ENCODE assay signal across 8 mouse cellular contexts in the genomic region with DNA sequence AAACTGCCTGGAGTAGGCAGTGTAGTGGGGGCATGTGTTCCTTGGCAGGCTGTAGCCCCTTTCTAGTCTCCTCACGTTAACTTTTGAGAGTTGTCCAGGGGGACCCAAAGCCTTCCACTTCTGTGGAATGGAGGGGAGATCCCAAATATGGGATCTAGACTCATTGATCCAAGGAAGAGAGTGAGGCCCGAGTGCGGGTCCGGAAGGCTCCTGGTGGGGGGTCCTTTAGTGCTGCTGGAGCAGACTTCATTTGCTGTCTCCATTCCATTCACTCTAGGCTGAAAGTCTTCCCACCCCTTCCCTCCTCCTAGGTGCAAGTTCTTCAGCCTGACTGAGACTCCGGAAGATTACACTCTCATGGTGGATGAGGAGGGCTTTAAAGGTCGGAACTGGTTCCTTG. TPM values are rescaled to one million over a fixed set of nuclear protein-coding genes. Genes with fewer than 3 reads are reported as not detected.
DNase-seq lines count a peak whose midpoint lies in the region; ATAC-seq and TF ChIP-seq lines count a peak whose summit lies in the region.

No protein-coding gene starts in this region.

- no peak for TF ChIP-seq CTCF in layer of hippocampus, adult 2 months (conservative IDR thresholded peaks at IDR 0.05)
- TF ChIP-seq CTCF in cortical plate, adult 2 months (IDR thresholded peaks at IDR 0.05; ENCODE audit: extremely low read depth, insufficient read depth, low read length) = no peak

- H3ac ChIP-seq in myocyte (ENCODE audit: control insufficient read depth, insufficient read length) = no peak overlapping the region

- peak overlapping the region; percentile 59 for H3K4me3 ChIP-seq in layer of hippocampus, adult 2 months
- H3K4me3 ChIP-seq in cortical plate, adult 2 months (ENCODE audit: insufficient read depth, low read length) = peak overlapping the region; percentile 18; the same call in 1 of the 2 replicates
- H3K4me3 ChIP-seq in myocyte = peak overlapping the region; percentile 13

- no peak for DNase-seq in layer of hippocampus, adult 2 months (ENCODE audit: low spot score in 2 of 2)
- no peak for DNase-seq in layer of hippocampus, postnatal 36 days
- no peak for DNase-seq in right cerebral cortex, adult 18-20 months
- DNase-seq in yolk sac, embryonic 10.5 days (ENCODE audit: low spot score) = no peak
- no peak for DNase-seq in embryo, embryonic 10.5 days (ENCODE audit: low spot score)

- no peak for TF ChIP-seq POLR2A in cortical plate, adult 2 months (IDR thresholded peaks at IDR 0.05; ENCODE audit: extremely low read depth, insufficient read depth, low read length)
- TF ChIP-seq POLR2A in myocyte (IDR thresholded peaks at IDR 0.05; ENCODE audit: insufficient read length, low read depth) = no peak

- H3K4me2 ChIP-seq in myocyte (ENCODE audit: low read depth) = peak overlapping the region; percentile 73

- H3K79me2 ChIP-seq in myocyte (ENCODE audit: control insufficient read depth, insufficient read depth) = no peaks in the 10 kb centered on the region

- no peaks in the 10 kb centered on the region for H3K36me3 ChIP-seq in myocyte (ENCODE audit: control insufficient read depth, insufficient read depth)

- no peaks in the 10 kb centered on the region for H3K4me1 ChIP-seq in cortical plate, adult 2 months (ENCODE audit: control insufficient read depth, insufficient read depth, low read length)

- H3K27me3 ChIP-seq in myocyte (ENCODE audit: control insufficient read depth, insufficient read depth, insufficient read length) = no peaks in the 10 kb centered on the region

- ATAC-seq in inflammation-experienced regulatory T-cells, adult 6 months = peak; percentile 6

- peak overlapping the region; percentile 82 for H3K27ac ChIP-seq in layer of hippocampus, adult 2 months
- H3K27ac ChIP-seq in cortical plate, adult 2 months (ENCODE audit: insufficient read depth, low read length) = peak overlapping the region; percentile 89

TF ChIP-seq in myocyte, 11 proteins besides CTCF, POLR2A, EP300 and RAD21:
- no peak for TF ChIP-seq MYOG (IDR thresholded peaks at IDR 0.05; ENCODE audit: control insufficient read depth in 1 of 3, insufficient read depth in 1 of 3, insufficient read length in 2 of 3, low read depth in 2 of 3)
- TF ChIP-seq TCF3 (IDR thresholded peaks at IDR 0.05; ENCODE audit: insufficient read length, low read depth) = no peak
- TF ChIP-seq CEBPB (IDR thresholded peaks at IDR 0.05; ENCODE audit: insufficient read depth, poor library complexity, severe bottlenecking) = no peak
- TF ChIP-seq TCF12 (IDR thresholded peaks at IDR 0.05; ENCODE audit: insufficient read depth, poor library complexity, severe bottlenecking) = no peak
- no peak for TF ChIP-seq USF1 (IDR thresholded peaks at IDR 0.05; ENCODE audit: low read depth)
- no peak for TF ChIP-seq REST (IDR thresholded peaks at IDR 0.05; ENCODE audit: insufficient read depth, insufficient read length)

RNA-seq across cellular contexts. Expression of gene Castor1, which starts 0.6 kb away (rescaled TPM):
- total RNA-seq in layer of hippocampus, adult 2 months (2021) = 1 to 10 TPM; 5.3 to 5.8 TPM
- 1 to 10 TPM; 2.9 to 4.8 TPM for total RNA-seq in layer of hippocampus, postnatal 36 days (2021)
- polyA plus RNA-seq in cortical plate, adult 2 months (2012; rRNA removed) = 3.8 and 5.4 TPM in 2 replicates
- 10 to 100 TPM; 25.7 to 42.0 (median 37.8) TPM for polyA plus RNA-seq in inflammation-experienced regulatory T-cells, adult 6 months (2017; shearing (Covaris generic))
- 3.1 TPM for polyA plus RNA-seq in myocyte (2012; fragmentation: generic; extraction: Trizol)

RNA-seq across cellular contexts. Expression of gene Osm, which starts 17.6 kb away (rescaled TPM):
- under 1 TPM; 0.15 to 0.20 TPM for total RNA-seq in layer of hippocampus, adult 2 months (2021)
- not detected for total RNA-seq in layer of hippocampus, postnatal 36 days (2021)
- polyA plus RNA-seq in cortical plate, adult 2 months (2012; rRNA removed) = 0.06 and 0.19 TPM in 2 replicates
- polyA plus RNA-seq in inflammation-experienced regulatory T-cells, adult 6 months (2017; shearing (Covaris generic)) = 10 to 100 TPM; 11.2 to 23.6 (median 16.6) TPM
- not detected for polyA plus RNA-seq in myocyte (2012; fragmentation: generic; extraction: Trizol)

RNA-seq across cellular contexts. Expression of gene Tbc1d10a, which starts 32.0 kb away (rescaled TPM):
- total RNA-seq in layer of hippocampus, adult 2 months (2021) = 10 to 100 TPM; 27.3 to 29.4 TPM
- 10 to 100 TPM; 28.6 TPM for total RNA-seq in layer of hippocampus, postnatal 36 days (2021)
- polyA plus RNA-seq in cortical plate, adult 2 months (2012; rRNA removed) = 46.7 and 49.6 TPM in 2 replicates
- polyA plus RNA-seq in inflammation-experienced regulatory T-cells, adult 6 months (2017; shearing (Covaris generic)) = 10 to 100 TPM; 14.3 to 20.5 (median 19.0) TPM
- polyA plus RNA-seq in myocyte (2012; fragmentation: generic; extraction: Trizol) = 18.8 TPM

RNA-seq across cellular contexts. Expression of gene Lif, which starts 38.7 kb away (rescaled TPM):
- 1 to 10 TPM in 1 of 2 experiments, under 1 TPM in 1; 0.92 to 1.7 TPM for total RNA-seq in layer of hippocampus, adult 2 months (2021)
- 1 to 10 TPM; 1.4 to 1.7 TPM for total RNA-seq in layer of hippocampus, postnatal 36 days (2021)
- polyA plus RNA-seq in cortical plate, adult 2 months (2012; rRNA removed) = 0.64 and 0.90 TPM in 2 replicates
- polyA plus RNA-seq in inflammation-experienced regulatory T-cells, adult 6 months (2017; shearing (Covaris generic)) = 1 to 10 TPM; 1.9 to 2.6 (median 2.5) TPM
- polyA plus RNA-seq in myocyte (2012; fragmentation: generic; extraction: Trizol) = 5.2 TPM

RNA-seq across cellular contexts. Expression of gene Sf3a1, which starts 58.5 kb away (rescaled TPM):
- 10 to 100 TPM; 72.3 to 74.1 TPM for total RNA-seq in layer of hippocampus, adult 2 months (2021)
- total RNA-seq in layer of hippocampus, postnatal 36 days (2021) = 10 to 100 TPM; 74.8 to 76.3 TPM
- 38.8 and 39.0 TPM in 2 replicates for polyA plus RNA-seq in cortical plate, adult 2 months (2012; rRNA removed)
- polyA plus RNA-seq in inflammation-experienced regulatory T-cells, adult 6 months (2017; shearing (Covaris generic)) = 10 to 100 TPM; 54.2 to 71.2 (median 66.6) TPM
- 47.0 TPM for polyA plus RNA-seq in myocyte (2012; fragmentation: generic; extraction: Trizol)

Comparison
In these comparisons a context has a peak if more than half of its experiments do, and no peak if none do; other contexts are left out.
1. RNA of gene Osm, which starts 17.6 kb away (polyA plus RNA-seq): 11.2 to 23.6 TPM in inflammation-experienced regulatory T-cells, adult 6 months; 0.06 to 0.19 TPM in cortical plate, adult 2 months and not detected in myocyte (single experiment); every median in the first group is over 10 times any median in the second.
2. Peak in every context shown above with its lines, with median percentiles within 50 percentile points of each other: H3K4me3 ChIP-seq.